Mouse (Mus musculus) intestine, postnatal 0 days (tissue): Measurements from ENCODE around the gene Pde11a. TPM values are rescaled to one million over a fixed set of nuclear protein-coding genes. Genes with fewer than 3 reads are reported as not detected.

ENCODE experiments used
- ATAC-seq: fragments of 200-750 bp; cut with Nextera tagmentation; 2 replicates; pipeline ENCODE4 v1.8.0; 2017; ENCODE audit warnings: mild to moderate bottlenecking, moderate TSS enrichment, moderate library complexity
- H3K27ac ChIP-seq: fragments of 300-500 bp; sonication (generic); 2 replicates; pipeline ENCODE4 v1.5.1; 2014; ENCODE audit warnings: mild to moderate bottlenecking, low read depth, low read length, moderate library complexity
- H3K27me3 ChIP-seq: fragments of 300-500 bp; sonication (generic); replicated peaks from 2 replicates; pipeline ENCODE4 v1.6.1; 2014; ENCODE audit warnings: low read length, mixed read lengths; ENCODE audit not compliant: control insufficient read depth, insufficient read depth
- H3K36me3 ChIP-seq: fragments of 300-500 bp; sonication (generic); 2 replicates; pipeline ENCODE4 v1.6.1; 2014; ENCODE audit warnings: mild to moderate bottlenecking, moderate library complexity; ENCODE audit not compliant: control insufficient read depth, insufficient read depth
- H3K4me1 ChIP-seq: fragments of 300-500 bp; sonication (generic); replicated peaks from 2 replicates; pipeline ENCODE4 v1.6.1; 2014; ENCODE audit warnings: antibody characterized with exemption, low read length, mixed read lengths; ENCODE audit not compliant: control insufficient read depth, insufficient read depth
- H3K4me2 ChIP-seq: fragments of 300-500 bp; sonication (generic); replicated peaks from 2 replicates; pipeline ENCODE4 v1.6.1; 2014; ENCODE audit warnings: low read depth, mild to moderate bottlenecking, moderate library complexity
- H3K4me3 ChIP-seq: fragments of 300-500 bp; sonication (generic); 2 replicates; pipeline ENCODE4 v1.5.1; 2014; ENCODE audit warnings: low read depth, low read length
- H3K9ac ChIP-seq: fragments of 300-500 bp; sonication (generic); 2 replicates; pipeline ENCODE4 v1.6.1; 2014; ENCODE audit warnings: mild to moderate bottlenecking, low read depth, low read length
- H3K9me3 ChIP-seq: fragments of 300-500 bp; sonication (generic); 2 replicates; pipeline ENCODE4 v1.6.1; 2016; ENCODE audit warnings: mixed run types; ENCODE audit not compliant: control insufficient read depth
- CTCF ChIP-seq: sonication (generic); IDR thresholded peaks from 2 replicates; pipeline ENCODE4 v1.5.1; 2016; ENCODE audit warnings: low read depth, mild to moderate bottlenecking, control low read depth, antibody characterized with exemption, moderate library complexity
- WGBS: fragments of 180-500 bp; shearing (Covaris S2); extraction: QIAGEN DNeasy Blood & Tissue Kit; methylation state at CpG from one replicate; pipeline ENCODE4 v1.1.7; 2014; 5-methylcytosine and 5-hydroxymethylcytosine counted together
- microRNA-seq: library from miRNA; unstranded; fragments of <30 nt; microRNA quantifications from one replicate; pipeline ENCODE4, GENCODE M21; 2016
- polyA plus RNA-seq: library from polyadenylated mRNA; unstranded; fragments of >200 nt; fragmentation: Nextera tagmentation; extraction: Ambion mirVana; gene quantifications from 2 replicates; pipeline ENCODE4 v1.2.1, GENCODE M21; 2015

The Pde11a gene
- polyA plus RNA-seq, 1 experiment from 2014 or later = 0.17 TPM

- peak; percentile 22; the same call in 1 of the 2 replicates for TF ChIP-seq CTCF
- 61% methylated on average over 15 of the region's 15 CpGs for WGBS
- Histone ChIP-seq H3K4me2 (peak overlapping the region; percentile 31), H3K4me1 (no peaks in the 10 kb centered on the region), H3K27ac (peak overlapping the region; percentile 50; the same call in 1 of the 2 replicates), H3K9ac (no peak overlapping the region), H3K27me3 (no peaks in the 10 kb centered on the region), H3K4me3 (no peak overlapping the region), H3K9me3 (no peaks in the 10 kb centered on the region), H3K36me3 (no peaks in the 10 kb centered on the region)
- peak; percentile 66 for ATAC-seq
These were observed 377.9 kb downstream of the Pde11a start for GRCm38 (mm10) chr2:75960366-75961330.

GRCm38 (mm10) chr2:75959850-75960365, 378.7 kb downstream of the Pde11a start:
- no peaks in the 10 kb centered on the region for H3K4me1 ChIP-seq
- H3K27me3 ChIP-seq = no peaks in the 10 kb centered on the region
- H3K36me3 ChIP-seq = no peaks in the 10 kb centered on the region
- peak overlapping the region; percentile 50; the same call in 1 of the 2 replicates for H3K27ac ChIP-seq
- ATAC-seq = no peak
- H3K9ac ChIP-seq = no peak overlapping the region
- peak overlapping the region; percentile 31 for H3K4me2 ChIP-seq
- WGBS = 24% methylated on average over 15 of the region's 15 CpGs
- no peak overlapping the region for H3K4me3 ChIP-seq
- TF ChIP-seq CTCF = no peak
- no peaks in the 10 kb centered on the region for H3K9me3 ChIP-seq

- TF ChIP-seq CTCF = no peak
- Histone ChIP-seq H3K4me2 (peak overlapping the region; percentile 31), H3K36me3 (no peaks in the 10 kb centered on the region), H3K4me3 (no peak overlapping the region), H3K9me3 (no peaks in the 10 kb centered on the region), H3K27me3 (no peaks in the 10 kb centered on the region), H3K4me1 (no peaks in the 10 kb centered on the region), H3K27ac (no peak overlapping the region), H3K9ac (no peak overlapping the region)
- no peak for ATAC-seq
- 24% methylated on average over 18 of the region's 18 CpGs for WGBS
These were observed 379.3 kb downstream of the Pde11a start for GRCm38 (mm10) chr2:75959183-75959849.

- ATAC-seq = no peak
- WGBS = 55% methylated on average over 14 of the region's 14 CpGs
- H3K27ac ChIP-seq = no peak overlapping the region
- H3K9me3 ChIP-seq = no peaks in the 10 kb centered on the region
- H3K4me1 ChIP-seq = no peaks in the 10 kb centered on the region
- no peaks in the 10 kb centered on the region for H3K36me3 ChIP-seq
- no peak overlapping the region for H3K4me2 ChIP-seq
- TF ChIP-seq CTCF = no peak
- H3K27me3 ChIP-seq = no peaks in the 10 kb centered on the region
- no peak overlapping the region for H3K9ac ChIP-seq
- no peak overlapping the region for H3K4me3 ChIP-seq
These were observed 382.9 kb downstream of the Pde11a start for GRCm38 (mm10) chr2:75955709-75956108.

GRCm38 (mm10) chr2:75953320-75953719, 385.3 kb downstream of the Pde11a start:
- WGBS = 93% methylated on average over 5 of the region's 5 CpGs
- H3K36me3 ChIP-seq = no peaks in the 10 kb centered on the region
- H3K27me3 ChIP-seq = no peaks in the 10 kb centered on the region
- H3K9ac ChIP-seq = no peak overlapping the region
- H3K4me1 ChIP-seq = no peaks in the 10 kb centered on the region
- no peak for ATAC-seq
- H3K9me3 ChIP-seq = no peaks in the 10 kb centered on the region
- H3K27ac ChIP-seq = no peak overlapping the region
- TF ChIP-seq CTCF = no peak
- H3K4me3 ChIP-seq = no peak overlapping the region
- H3K4me2 ChIP-seq = no peak overlapping the region

- H3K9ac ChIP-seq = no peak overlapping the region
- no peak overlapping the region for H3K4me3 ChIP-seq
- 59% methylated on average over 8 of the region's 8 CpGs for WGBS
- no peaks in the 10 kb centered on the region for H3K36me3 ChIP-seq
- H3K27ac ChIP-seq = no peak overlapping the region
- no peak for TF ChIP-seq CTCF
- no peaks in the 10 kb centered on the region for H3K27me3 ChIP-seq
- H3K4me2 ChIP-seq = no peak overlapping the region
- no peak for ATAC-seq
- H3K4me1 ChIP-seq = no peaks in the 10 kb centered on the region
- H3K9me3 ChIP-seq = no peaks in the 10 kb centered on the region
These were observed 387.9 kb downstream of the Pde11a start for GRCm38 (mm10) chr2:75950685-75951084.

Small RNA genes within 50 kb of the gene (microRNA-seq; reads per million reads assigned to microRNA genes)
- not detected for gene Gm44337

Other genes with a start within 250 kb of the Pde11a start
- not detected in 2 replicates for gene Cyct, start 21.7 kb upstream of the Pde11a start, polyA plus RNA-seq
- gene Rbm45, start 31.2 kb upstream of the Pde11a start, polyA plus RNA-seq = 10.7 and 12.1 TPM in 2 replicates
- 30.8 and 34.1 TPM in 2 replicates for gene Osbpl6, start 67.7 kb upstream of the Pde11a start, polyA plus RNA-seq